Mouse (Mus musculus) effector memory CD4-positive, alpha-beta T cell, adult 5 months (primary cell): ENCODE data around the gene Zfp526. TPM values are rescaled to one million over a fixed set of nuclear protein-coding genes. Genes with fewer than 3 reads are reported as not detected.

Source experiments
- polyA plus RNA-seq: library from polyadenylated mRNA; unstranded; fragments of 100-300 nt; shearing (Covaris generic); gene quantifications from one replicate; pipeline ENCODE4 v1.2.1, GENCODE M21; 2017

The Zfp526 gene
- 1.9 TPM for polyA plus RNA-seq

DNA sequence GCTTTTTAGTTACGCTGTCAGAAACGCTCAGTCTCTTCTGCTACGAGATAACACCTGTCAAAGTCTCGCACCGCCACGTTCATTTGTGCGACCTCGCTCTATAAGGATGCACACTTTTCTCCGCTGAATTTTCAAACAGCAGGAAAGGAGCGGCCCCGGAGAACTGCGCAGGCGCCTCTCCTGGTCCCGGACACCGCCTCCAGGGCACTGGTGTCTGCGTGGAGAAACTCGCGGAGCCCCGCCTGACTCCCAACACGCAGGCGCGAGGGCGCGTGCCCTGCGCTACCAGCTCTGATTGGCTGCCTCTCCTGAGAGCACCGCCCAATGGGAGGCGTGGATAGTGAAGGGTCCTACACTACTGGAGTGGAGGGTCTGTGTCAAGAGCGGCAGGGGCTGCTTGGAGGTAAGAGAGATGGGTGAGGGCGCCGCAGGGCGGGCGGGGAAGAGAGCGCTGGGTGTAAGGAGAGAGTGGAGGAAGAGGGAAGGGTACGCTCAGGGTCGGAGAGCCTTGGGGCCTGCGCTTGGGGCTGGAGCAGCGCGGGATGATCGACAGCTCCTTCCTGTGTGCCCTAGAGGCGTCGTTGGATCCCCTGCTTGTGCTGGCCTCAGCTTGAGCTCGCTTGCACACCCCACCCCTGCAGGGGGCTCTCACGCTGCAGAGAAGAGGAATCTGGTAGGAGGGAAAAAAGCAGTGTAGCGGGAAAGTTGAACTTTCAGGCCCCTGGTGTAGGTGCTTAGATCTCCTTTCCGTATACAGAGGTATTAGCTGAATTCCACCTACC, at the start of gene Zfp526:
Zfp526 (plus strand) TSS at position 324 of the 782 bp plus-strand sequence.

DNA sequence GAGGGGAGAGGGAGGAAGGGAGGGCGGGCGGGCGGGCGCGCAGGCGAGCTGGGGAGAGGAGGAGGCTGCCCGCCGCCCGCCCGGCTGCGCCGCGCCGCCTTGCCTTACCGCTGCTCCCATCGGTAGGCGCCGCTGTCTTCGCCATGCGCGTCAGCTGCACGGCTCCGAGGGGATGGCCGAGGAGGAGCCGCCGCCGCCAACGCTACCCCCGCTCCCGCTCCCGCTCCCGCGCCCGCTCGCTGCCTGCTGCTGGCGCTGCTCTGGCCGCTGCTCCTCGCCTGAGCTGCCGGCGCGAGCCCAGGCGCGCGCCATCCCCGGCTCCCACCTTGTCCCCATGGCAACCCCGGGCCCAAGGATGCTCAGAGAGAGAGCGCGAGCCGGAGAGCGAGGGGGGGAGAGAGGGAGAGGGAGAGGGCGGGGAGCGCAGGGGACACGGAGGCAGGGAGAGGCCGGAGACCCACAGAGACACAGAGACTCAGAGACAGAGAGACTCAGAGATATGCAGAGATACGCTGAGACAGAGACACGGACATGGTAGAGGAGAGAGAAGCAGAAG, 41.5 kb upstream of the Zfp526 start, which contains the start of gene Pou2f2:
Pou2f2 (minus strand) TSS at position 121 of the 556 bp plus-strand sequence.

DNA sequence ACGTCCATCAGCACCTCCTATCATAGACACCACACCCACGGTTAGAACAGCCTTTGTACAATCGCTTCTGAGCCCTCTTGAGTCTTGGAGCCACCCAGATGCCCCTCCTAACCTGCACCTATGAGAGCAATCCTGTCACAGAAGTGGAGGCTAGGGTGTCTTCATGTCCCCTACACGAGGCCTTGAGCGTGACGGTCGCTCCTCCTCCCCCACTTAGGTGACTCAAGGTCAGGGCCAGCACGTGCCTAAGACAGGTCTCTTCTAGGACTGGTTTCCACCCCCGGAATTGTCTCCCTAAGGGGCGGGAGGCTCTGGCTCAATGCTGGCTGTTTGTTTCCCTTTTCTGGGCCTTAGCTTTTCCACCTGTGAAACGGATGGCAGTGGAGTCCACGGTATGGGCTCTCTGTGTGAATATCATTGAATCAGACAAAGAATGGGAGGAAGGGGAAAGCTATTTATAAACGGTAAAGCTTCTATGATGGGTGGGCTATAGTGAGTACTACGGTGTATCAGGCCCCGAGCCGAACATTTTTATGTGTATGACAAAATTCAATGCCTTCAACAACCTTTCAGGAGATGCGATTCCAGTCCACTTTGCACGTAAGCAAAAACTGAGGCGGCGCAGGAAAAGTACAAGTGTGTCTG, 646 bp upstream of the Zfp526 start, which contains the start of gene Dedd2:
Dedd2 (minus strand) TSS at position 159 of the 645 bp plus-strand sequence.

DNA sequence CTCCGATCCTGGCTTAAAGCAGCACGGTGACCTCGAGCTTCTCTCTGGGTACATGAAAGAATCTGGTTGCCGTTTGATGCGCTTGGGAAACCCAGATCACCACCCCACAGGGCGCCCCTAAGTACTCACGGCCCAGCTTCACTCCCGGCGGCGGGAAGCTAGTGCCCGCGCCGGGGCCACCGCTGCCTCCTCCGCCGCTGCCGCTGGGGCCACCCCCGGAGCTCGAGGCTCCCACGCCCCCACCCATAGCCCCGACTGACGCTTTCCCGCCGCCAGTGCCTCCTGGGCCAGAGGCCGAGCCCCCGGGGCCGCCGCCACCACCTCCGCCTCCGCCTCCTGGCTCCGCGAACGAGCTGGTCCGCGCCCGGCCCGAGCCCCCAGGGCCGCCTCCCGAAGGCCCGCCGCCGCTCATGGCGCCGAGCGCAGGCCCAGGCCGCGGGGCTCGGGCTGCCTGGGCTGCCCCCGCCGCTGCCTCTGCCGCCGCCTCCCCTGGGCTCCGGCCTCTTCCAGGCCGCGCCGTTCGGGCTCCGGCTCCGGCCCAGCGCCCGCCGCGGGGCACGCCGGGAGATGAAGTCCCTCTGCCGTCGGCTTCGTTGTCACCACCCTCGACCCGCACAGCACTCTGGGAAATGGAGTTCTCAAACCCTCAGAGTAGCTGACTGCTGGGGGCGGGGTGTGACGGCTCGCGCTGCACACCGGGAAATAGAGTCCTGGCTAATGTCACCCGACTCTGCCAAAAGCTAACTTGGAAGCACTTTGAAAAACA, 16.2 kb downstream of the Zfp526 start, which contains the start of gene Gsk3a:
Gsk3a (minus strand) TSS at position 603 of the 766 bp plus-strand sequence.

DNA sequence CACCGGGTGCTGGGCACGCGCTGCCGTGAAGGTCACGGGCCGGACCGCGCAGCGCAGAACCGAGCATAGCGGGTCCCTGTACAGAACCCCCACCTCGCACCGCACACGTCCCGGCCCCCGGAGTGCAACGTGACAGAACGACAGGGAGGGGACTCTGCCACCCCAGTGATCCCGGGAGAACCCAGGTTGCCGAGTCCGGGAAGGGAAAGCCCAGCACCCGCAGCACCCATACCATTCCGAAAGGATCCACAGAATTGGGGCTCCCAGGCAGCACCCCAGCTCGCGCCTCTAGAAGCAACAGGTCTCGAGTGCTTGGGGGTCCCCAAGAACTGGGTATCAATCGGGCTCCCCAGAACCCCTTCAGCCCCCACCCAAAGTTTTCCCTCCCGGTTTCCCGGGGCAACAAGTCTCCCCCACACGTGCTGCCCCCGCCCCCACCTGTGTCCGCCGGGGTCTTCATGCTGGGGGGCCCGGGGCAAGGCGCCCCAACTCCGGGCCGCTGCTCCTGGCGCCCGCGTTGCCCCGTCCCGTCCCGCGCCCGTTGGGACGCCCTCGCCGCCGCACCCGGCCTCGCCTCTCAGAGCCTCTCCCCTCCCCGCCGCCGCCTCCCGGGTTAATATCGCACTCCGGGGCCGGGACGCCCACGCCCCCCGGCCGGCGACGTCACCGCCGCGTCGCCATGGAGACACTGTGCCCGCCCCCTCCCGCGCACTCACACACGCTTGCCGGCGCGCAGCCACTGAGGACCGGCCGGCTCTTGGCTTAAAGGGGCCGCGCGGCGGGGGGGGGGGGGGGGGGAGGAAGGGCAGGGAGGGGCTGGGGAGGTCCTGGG, 29.1 kb downstream of the Zfp526 start, which contains the start of gene Erf:
Erf (minus strand) TSS at position 621 of the 832 bp plus-strand sequence.

DNA sequence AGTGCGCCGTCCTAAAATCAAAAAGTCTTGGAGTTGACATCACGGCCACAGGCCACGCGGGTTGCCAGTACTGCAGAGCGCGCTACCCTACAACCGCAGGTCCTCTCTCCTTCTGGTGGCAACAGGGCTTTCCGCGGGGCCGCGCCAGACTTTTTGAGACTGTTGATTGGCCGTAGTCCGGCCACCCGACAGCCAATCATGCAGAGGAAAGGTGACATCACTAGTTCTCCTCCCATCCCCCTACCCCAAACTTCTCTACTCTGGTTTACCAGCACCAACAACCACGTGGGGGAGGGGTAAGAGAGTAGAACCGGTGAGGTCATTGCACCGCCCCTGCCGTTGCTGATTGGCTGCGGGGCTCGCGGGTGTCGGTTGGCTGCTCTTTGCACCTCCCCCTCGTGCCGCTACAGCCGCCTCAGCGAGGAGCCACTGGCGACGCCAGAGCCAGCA, 46.1 kb downstream of the Zfp526 start, which contains the start of gene Cic:
Cic (plus strand) TSS at position 404 of the 450 bp plus-strand sequence.

Other genes starting within 250 kb of the Zfp526 start
- 808 TPM for gene Rabac1, start 248.7 kb upstream of the Zfp526 start, polyA plus RNA-seq
- gene Atp1a3, start 215.5 kb upstream of the Zfp526 start, polyA plus RNA-seq = 21.3 TPM
- 2.6 TPM for gene Grik5, start 149.1 kb upstream of the Zfp526 start, polyA plus RNA-seq
- gene Zfp574, start 148.9 kb upstream of the Zfp526 start, polyA plus RNA-seq = 27.5 TPM
- gene Pou2f2, start 41.7 kb upstream of the Zfp526 start, polyA plus RNA-seq = 62.9 TPM
- 118 TPM for gene Dedd2, start 810 bp upstream of the Zfp526 start, polyA plus RNA-seq
- 88.4 TPM for gene Gsk3a, start 16.4 kb downstream of the Zfp526 start, polyA plus RNA-seq
- 4.5 TPM for gene Erf, start 29.3 kb downstream of the Zfp526 start, polyA plus RNA-seq
- 38.1 TPM for gene Cic, start 46.3 kb downstream of the Zfp526 start, polyA plus RNA-seq
- 20.5 TPM for gene Pafah1b3, start 76.6 kb downstream of the Zfp526 start, polyA plus RNA-seq
- gene Prr19, start 80.0 kb downstream of the Zfp526 start, polyA plus RNA-seq = not detected
- not detected for gene Tmem145, start 84.7 kb downstream of the Zfp526 start, polyA plus RNA-seq
- gene Megf8, start 95.7 kb downstream of the Zfp526 start, polyA plus RNA-seq = 0.25 TPM
- gene Cnfn, start 148.3 kb downstream of the Zfp526 start, polyA plus RNA-seq = not detected
- gene Lipe, start 177.3 kb downstream of the Zfp526 start, polyA plus RNA-seq = 6.0 TPM
- not detected for gene Cxcl17, start 191.5 kb downstream of the Zfp526 start, polyA plus RNA-seq